Mouse (Mus musculus) small intestine, adult 2 months (tissue): Measurements from ENCODE around the gene Adk. TPM values are rescaled to one million over a fixed set of nuclear protein-coding genes. Genes with fewer than 3 reads are reported as not detected.

ENCODE experiments used
- H3K27ac ChIP-seq: fragments of 200-500 bp; 2 replicates; pipeline ENCODE4 v1.5.1; 2012; ENCODE audit warnings: low read depth, low read length, control low read depth, inconsistent platforms; ENCODE audit not compliant: insufficient read depth
- H3K27me3 ChIP-seq: fragments of 200-500 bp; 2 replicates; pipeline ENCODE4 v1.6.1; 2012; ENCODE audit warnings: mild to moderate bottlenecking, moderate library complexity, low read length, inconsistent platforms; ENCODE audit not compliant: control insufficient read depth, insufficient read depth
- H3K36me3 ChIP-seq: fragments of 200-500 bp; 2 replicates; pipeline ENCODE4 v1.6.1; 2012; ENCODE audit warnings: mild to moderate bottlenecking, low read length, control low read depth, inconsistent platforms; ENCODE audit not compliant: control insufficient read depth, insufficient read depth
- H3K4me1 ChIP-seq: fragments of 200-500 bp; 2 replicates; pipeline ENCODE4 v1.6.1; 2012; ENCODE audit warnings: low read length, inconsistent platforms, mixed read lengths; ENCODE audit not compliant: control insufficient read depth, insufficient read depth, insufficient read length
- H3K4me3 ChIP-seq: fragments of 200-500 bp; 2 replicates; pipeline ENCODE4 v1.5.1; 2012; ENCODE audit warnings: low read depth, mild to moderate bottlenecking, control low read depth, inconsistent platforms, low read length, moderate library complexity
- CTCF ChIP-seq: fragments of 200-500 bp; IDR thresholded peaks from 2 replicates; pipeline ENCODE4 v1.5.1; 2012; ENCODE audit warnings: low read depth, mild to moderate bottlenecking, control low read depth, inconsistent platforms, low read length, moderate library complexity, mixed read lengths; ENCODE audit not compliant: insufficient replicate concordance, insufficient read length; ENCODE audit errors: extremely low read depth
- POLR2A ChIP-seq: fragments of 200-500 bp; IDR thresholded peaks from 2 replicates; pipeline ENCODE4 v1.6.1; 2012; ENCODE audit warnings: low read depth, mild to moderate bottlenecking, control low read depth, inconsistent platforms, low read length, moderate library complexity
- WGBS: fragments of 180-500 bp; shearing (Covaris S2); methylation state at CpG from one replicate; pipeline ENCODE4 v1.1.7; 2018; 5-methylcytosine and 5-hydroxymethylcytosine counted together
- polyA plus RNA-seq: library from polyadenylated mRNA; depleted of rRNA; stranded (reverse); fragments of >200 nt; gene quantifications from 2 replicates; pipeline ENCODE4 v1.2.3, GENCODE M21; 2012

Gene Adk
- polyA plus RNA-seq, 1 experiment = 37.6 TPM

GRCm38 (mm10) chr14:21119653-21120313 lies 67.4 kb downstream of the Adk start:
- 81% methylated on average over 9 of the region's 9 CpGs for WGBS
- no peak for TF ChIP-seq POLR2A
- TF ChIP-seq CTCF = no peak
- no peaks in the 10 kb centered on the region for H3K36me3 ChIP-seq
- H3K4me3 ChIP-seq = no peak overlapping the region
- no peaks in the 10 kb centered on the region for H3K27me3 ChIP-seq
- H3K4me1 ChIP-seq = no peaks in the 10 kb centered on the region
- H3K27ac ChIP-seq = no peak overlapping the region

GRCm38 (mm10) chr14:21120473-21120872 lies 68.1 kb downstream of the Adk start:
- H3K4me3 ChIP-seq = no peak overlapping the region
- TF ChIP-seq CTCF (no peak), POLR2A (no peak)
- WGBS = 15% methylated on average over 3 of the region's 3 CpGs
- H3K27me3 ChIP-seq = no peaks in the 10 kb centered on the region
- H3K4me1 ChIP-seq = no peaks in the 10 kb centered on the region
- no peaks in the 10 kb centered on the region for H3K36me3 ChIP-seq
- no peak overlapping the region for H3K27ac ChIP-seq

GRCm38 (mm10) chr14:21127215-21127614 lies 74.8 kb downstream of the Adk start:
- no peak for TF ChIP-seq POLR2A
- no peak for TF ChIP-seq CTCF
- Histone ChIP-seq H3K4me3 (no peak overlapping the region), H3K4me1 (no peaks in the 10 kb centered on the region), H3K27me3 (no peaks in the 10 kb centered on the region), H3K36me3 (no peaks in the 10 kb centered on the region), H3K27ac (no peak overlapping the region)
- 48% methylated on average over 6 of the region's 6 CpGs for WGBS

- H3K27ac ChIP-seq = no peak overlapping the region
- no peak overlapping the region for H3K4me3 ChIP-seq
- H3K36me3 ChIP-seq = no peaks in the 10 kb centered on the region
- TF ChIP-seq POLR2A (no peak), CTCF (no peak)
- no peaks in the 10 kb centered on the region for H3K4me1 ChIP-seq
- H3K27me3 ChIP-seq = no peaks in the 10 kb centered on the region
- 58% methylated on average over 1 of the region's 1 CpGs for WGBS
These were observed 84.5 kb downstream of the Adk start for GRCm38 (mm10) chr14:21136906-21137305.

- Histone ChIP-seq H3K27ac (no peak overlapping the region), H3K4me1 (no peaks in the 10 kb centered on the region), H3K36me3 (no peaks in the 10 kb centered on the region), H3K4me3 (no peak overlapping the region), H3K27me3 (no peaks in the 10 kb centered on the region)
- WGBS = 89% methylated on average over 1 of the region's 1 CpGs
- TF ChIP-seq CTCF (no peak), POLR2A (no peak)
These were observed 90.2 kb downstream of the Adk start for GRCm38 (mm10) chr14:21142603-21143002.

GRCm38 (mm10) chr14:21143406-21144115 lies 91.2 kb downstream of the Adk start:
- Histone ChIP-seq H3K36me3 (no peaks in the 10 kb centered on the region), H3K4me1 (no peaks in the 10 kb centered on the region), H3K4me3 (no peak overlapping the region), H3K27ac (no peak overlapping the region), H3K27me3 (no peaks in the 10 kb centered on the region)
- TF ChIP-seq CTCF = no peak
- no peak for TF ChIP-seq POLR2A
- WGBS = 72% methylated on average over 8 of the region's 8 CpGs

GRCm38 (mm10) chr14:21147171-21147570 lies 94.8 kb downstream of the Adk start:
- WGBS = 100% methylated on average over 1 of the region's 1 CpGs
- Histone ChIP-seq H3K27ac (no peak overlapping the region), H3K4me1 (no peaks in the 10 kb centered on the region), H3K4me3 (no peak overlapping the region), H3K27me3 (no peaks in the 10 kb centered on the region), H3K36me3 (no peaks in the 10 kb centered on the region)
- TF ChIP-seq CTCF (no peak), POLR2A (no peak)
